Mouse (Mus musculus) myocyte (in vitro differentiated cells): ENCODE results near the gene Smad6. TPM values are rescaled to one million over a fixed set of nuclear protein-coding genes. Genes with fewer than 3 reads are reported as not detected.

Source experiments
- H3K27me3 ChIP-seq: one replicate; pipeline ENCODE4 v1.6.1; 2011; ENCODE audit not compliant: control insufficient read depth, insufficient read depth, insufficient read length
- H3K36me3 ChIP-seq: one replicate; pipeline ENCODE4 v1.6.1; 2011; ENCODE audit not compliant: control insufficient read depth, insufficient read depth
- H3K4me2 ChIP-seq: one replicate; pipeline ENCODE4 v1.6.1; 2011; ENCODE audit warnings: low read depth, control low read depth
- H3K4me3 ChIP-seq: one replicate; pipeline ENCODE4 v1.5.1; 2011; ENCODE audit warnings: mild to moderate bottlenecking, control low read depth, moderate library complexity
- H3K79me2 ChIP-seq: one replicate; pipeline ENCODE4 v1.6.1; 2011; ENCODE audit not compliant: control insufficient read depth, insufficient read depth
- H3ac ChIP-seq: one replicate; pipeline ENCODE4 v1.6.1; 2011; ENCODE audit not compliant: control insufficient read depth, insufficient read length
- CEBPB ChIP-seq: IDR thresholded peaks from 2 replicates; pipeline ENCODE4 v1.6.1; 2011; ENCODE audit warnings: mild to moderate bottlenecking, moderate library complexity; ENCODE audit not compliant: poor library complexity, insufficient read depth, severe bottlenecking
- E2F4 ChIP-seq: IDR thresholded peaks from one replicate; pipeline ENCODE4 v1.6.1; 2011; ENCODE audit warnings: mild to moderate bottlenecking, control low read depth, moderate library complexity; ENCODE audit not compliant: insufficient read depth
- MAX ChIP-seq: IDR thresholded peaks from one replicate; pipeline ENCODE4 v1.6.1; 2011; ENCODE audit warnings: low read depth, mild to moderate bottlenecking, control low read depth
- MYOD1 ChIP-seq, 3 experiments: IDR thresholded peaks; one replicate each; pipeline ENCODE4 v1.6.1; 2011; ENCODE audit warnings: control low read depth in 2 of 3, low read depth in 2 of 3, mild to moderate bottlenecking in 2 of 3, moderate library complexity in 1 of 3; ENCODE audit not compliant: insufficient read length in 2 of 3, control insufficient read depth in 1 of 3
- MYOG ChIP-seq, 3 experiments: IDR thresholded peaks; one replicate each; pipeline ENCODE4 v1.6.1; 2011; ENCODE audit warnings: control low read depth in 2 of 3, low read depth in 2 of 3, mild to moderate bottlenecking in 2 of 3; ENCODE audit not compliant: insufficient read length in 2 of 3, control insufficient read depth in 1 of 3, insufficient read depth in 1 of 3
- POLR2A ChIP-seq: IDR thresholded peaks from one replicate; pipeline ENCODE4 v1.6.1; 2011; ENCODE audit warnings: low read depth, mild to moderate bottlenecking, control low read depth, moderate library complexity; ENCODE audit not compliant: insufficient read length
- POLR2AphosphoS2 ChIP-seq: IDR thresholded peaks from one replicate; pipeline ENCODE4 v1.6.1; 2011; ENCODE audit warnings: low read depth, control low read depth; ENCODE audit not compliant: insufficient read length
- REST ChIP-seq: IDR thresholded peaks from one replicate; pipeline ENCODE4 v1.6.1; 2011; ENCODE audit warnings: mild to moderate bottlenecking, control low read depth, moderate library complexity; ENCODE audit not compliant: insufficient read depth, insufficient read length
- SRF ChIP-seq: IDR thresholded peaks from one replicate; pipeline ENCODE4 v1.6.1; 2011; ENCODE audit warnings: low read depth; ENCODE audit not compliant: control insufficient read depth, insufficient read length
- TCF12 ChIP-seq: IDR thresholded peaks from one replicate; pipeline ENCODE4 v1.6.1; 2011; ENCODE audit warnings: mild to moderate bottlenecking, control low read depth; ENCODE audit not compliant: poor library complexity, insufficient read depth, severe bottlenecking
- TCF3 ChIP-seq: IDR thresholded peaks from one replicate; pipeline ENCODE4 v1.6.1; 2011; ENCODE audit warnings: low read depth, control low read depth; ENCODE audit not compliant: insufficient read length
- USF1 ChIP-seq: IDR thresholded peaks from one replicate; pipeline ENCODE4 v1.6.1; 2011; ENCODE audit warnings: low read depth, mild to moderate bottlenecking, control low read depth, moderate library complexity
- polyA plus RNA-seq: library from polyadenylated mRNA; unstranded; fragments of >200 nt; fragmentation: generic; extraction: Trizol; gene quantifications from one replicate; pipeline ENCODE4 v1.2.1, GENCODE M21; 2012; ENCODE audit warnings: missing spikeins

Smad6 gene
- polyA plus RNA-seq, 1 experiment = 1.5 TPM

DNA sequence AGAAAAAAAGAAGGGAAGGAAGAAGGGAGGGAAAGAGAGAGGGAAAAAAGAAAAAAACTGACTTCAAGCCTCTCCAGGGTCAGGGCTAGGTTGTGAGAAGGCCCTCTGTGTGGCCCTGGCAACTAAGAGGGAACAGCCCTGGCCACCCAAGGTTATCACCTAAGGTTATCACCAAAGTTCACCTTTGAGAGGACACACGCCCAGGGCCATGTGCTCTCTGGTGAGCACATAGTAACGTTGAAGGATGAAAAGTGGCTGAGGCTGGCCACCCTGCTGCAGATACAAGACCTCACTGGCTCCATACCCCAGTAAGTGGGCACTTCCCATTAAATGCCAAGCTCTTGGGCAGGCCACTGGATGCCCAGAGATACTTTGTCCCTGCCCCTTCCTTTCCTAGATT is 42.6 kb downstream of the Smad6 start:
- Histone ChIP-seq H3K4me3 (no peak overlapping the region), H3K27me3 (no peaks in the 10 kb centered on the region), H3K4me2 (no peak overlapping the region), H3K36me3 (no peaks in the 10 kb centered on the region), H3ac (no peak overlapping the region), H3K79me2 (no peaks in the 10 kb centered on the region)
- TF ChIP-seq MYOD1 (IDR thresholded peaks at IDR 0.05; ENCODE audit: control insufficient read depth in 1 of 3, insufficient read length in 2 of 3, low read depth in 2 of 3) = no peak
- TF ChIP-seq USF1 = no peak
- TF ChIP-seq TCF12 = no peak
- no peak for TF ChIP-seq E2F4
- TF ChIP-seq MYOG (IDR thresholded peaks at IDR 0.05; ENCODE audit: control insufficient read depth in 1 of 3, insufficient read depth in 1 of 3, insufficient read length in 2 of 3, low read depth in 2 of 3) = no peak
- TF ChIP-seq TCF3 = no peak
- no peak for TF ChIP-seq POLR2A
- TF ChIP-seq SRF = no peak
- no peak for TF ChIP-seq POLR2AphosphoS2
- TF ChIP-seq MAX = no peak
- TF ChIP-seq REST = no peak
- TF ChIP-seq CEBPB = no peak

GRCm38 (mm10) chr9:63978682-63979081 is 43.2 kb downstream of the Smad6 start:
- TF ChIP-seq E2F4 = no peak
- no peak for TF ChIP-seq TCF12
- TF ChIP-seq MYOD1 (IDR thresholded peaks at IDR 0.05; ENCODE audit: control insufficient read depth in 1 of 3, insufficient read length in 2 of 3, low read depth in 2 of 3) = no peak
- Histone ChIP-seq H3K79me2 (no peaks in the 10 kb centered on the region), H3K4me2 (no peak overlapping the region), H3K27me3 (no peaks in the 10 kb centered on the region), H3ac (no peak overlapping the region), H3K4me3 (no peak overlapping the region), H3K36me3 (no peaks in the 10 kb centered on the region)

- H3K4me2 ChIP-seq = no peak overlapping the region
- no peaks in the 10 kb centered on the region for H3K27me3 ChIP-seq
- TF ChIP-seq MYOG (IDR thresholded peaks at IDR 0.05; ENCODE audit: control insufficient read depth in 1 of 3, insufficient read depth in 1 of 3, insufficient read length in 2 of 3, low read depth in 2 of 3) (no peak), TCF3 (no peak), TCF12 (no peak), MYOD1 (IDR thresholded peaks at IDR 0.05; ENCODE audit: control insufficient read depth in 1 of 3, insufficient read length in 2 of 3, low read depth in 2 of 3) (no peak), REST (no peak), USF1 (no peak), POLR2A (no peak), POLR2AphosphoS2 (no peak), SRF (no peak), E2F4 (no peak), MAX (no peak), CEBPB (no peak)
- H3K36me3 ChIP-seq = no peaks in the 10 kb centered on the region
- H3ac ChIP-seq = no peak overlapping the region
- no peak overlapping the region for H3K4me3 ChIP-seq
- no peaks in the 10 kb centered on the region for H3K79me2 ChIP-seq
Observed at GRCm38 (mm10) chr9:63975996-63976395, 45.9 kb downstream of the Smad6 start.

- Histone ChIP-seq H3K36me3 (no peaks in the 10 kb centered on the region), H3K4me3 (no peak overlapping the region), H3K4me2 (no peak overlapping the region), H3ac (no peak overlapping the region), H3K79me2 (no peaks in the 10 kb centered on the region), H3K27me3 (no peaks in the 10 kb centered on the region)
- no peak for TF ChIP-seq MYOG (IDR thresholded peaks at IDR 0.05; ENCODE audit: control insufficient read depth in 1 of 3, insufficient read depth in 1 of 3, insufficient read length in 2 of 3, low read depth in 2 of 3)
- no peak for TF ChIP-seq MYOD1 (IDR thresholded peaks at IDR 0.05; ENCODE audit: control insufficient read depth in 1 of 3, insufficient read length in 2 of 3, low read depth in 2 of 3)
- TF ChIP-seq CEBPB = no peak
- TF ChIP-seq POLR2AphosphoS2 = no peak
- no peak for TF ChIP-seq SRF
- TF ChIP-seq POLR2A = no peak
- no peak for TF ChIP-seq USF1
- no peak for TF ChIP-seq REST
- TF ChIP-seq MAX = no peak
- no peak for TF ChIP-seq TCF3
- no peak for TF ChIP-seq TCF12
- no peak for TF ChIP-seq E2F4
Observed at GRCm38 (mm10) chr9:63974258-63975023, 47.4 kb downstream of the Smad6 start.

- H3K4me3 ChIP-seq = no peak overlapping the region
- H3K27me3 ChIP-seq = no peaks in the 10 kb centered on the region
- H3ac ChIP-seq = no peak overlapping the region
- no peaks in the 10 kb centered on the region for H3K79me2 ChIP-seq
- no peak for TF ChIP-seq REST
- TF ChIP-seq POLR2A = no peak
- no peak for TF ChIP-seq POLR2AphosphoS2
- no peak for TF ChIP-seq TCF3
- TF ChIP-seq USF1 = no peak
- TF ChIP-seq CEBPB = no peak
- TF ChIP-seq MAX = no peak
- TF ChIP-seq MYOD1 (IDR thresholded peaks at IDR 0.05; ENCODE audit: control insufficient read depth in 1 of 3, insufficient read length in 2 of 3, low read depth in 2 of 3) = no peak
- no peak for TF ChIP-seq E2F4
- no peak for TF ChIP-seq SRF
- TF ChIP-seq MYOG (IDR thresholded peaks at IDR 0.05; ENCODE audit: control insufficient read depth in 1 of 3, insufficient read depth in 1 of 3, insufficient read length in 2 of 3, low read depth in 2 of 3) = no peak
- TF ChIP-seq TCF12 = no peak
- no peaks in the 10 kb centered on the region for H3K36me3 ChIP-seq
- H3K4me2 ChIP-seq = no peak overlapping the region
Observed at GRCm38 (mm10) chr9:63973662-63974190, 48.1 kb downstream of the Smad6 start.
